Mouse (Mus musculus): ENCODE results near the gene Defb30.

Defb30 gene

DNA sequence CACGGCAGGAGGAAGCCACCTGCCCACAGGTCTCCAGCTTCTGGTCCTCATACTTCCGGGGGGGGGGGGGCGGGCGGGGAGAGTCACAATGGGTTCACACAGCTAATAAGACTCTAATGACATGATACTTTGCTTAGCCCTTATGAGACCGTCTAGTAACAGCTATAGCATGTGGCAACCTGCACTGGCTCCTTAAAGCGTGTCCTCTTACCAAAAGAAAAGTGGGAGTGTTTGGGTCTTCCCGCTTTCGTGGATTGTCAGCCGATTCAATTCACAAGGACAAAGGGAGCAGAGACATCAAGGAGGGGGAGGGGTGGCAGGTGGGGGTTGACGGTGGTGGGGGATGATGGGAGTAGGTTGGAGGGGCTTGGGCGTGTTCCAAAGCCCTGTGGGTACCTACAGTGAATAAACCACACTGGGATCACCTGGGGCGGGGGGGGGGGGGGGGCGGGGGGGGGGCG lies at the start of gene Defb30:
Defb30 (minus strand) TSS at position 51 of the 461 bp plus-strand sequence.
- no peak for DNase-seq

DNA sequence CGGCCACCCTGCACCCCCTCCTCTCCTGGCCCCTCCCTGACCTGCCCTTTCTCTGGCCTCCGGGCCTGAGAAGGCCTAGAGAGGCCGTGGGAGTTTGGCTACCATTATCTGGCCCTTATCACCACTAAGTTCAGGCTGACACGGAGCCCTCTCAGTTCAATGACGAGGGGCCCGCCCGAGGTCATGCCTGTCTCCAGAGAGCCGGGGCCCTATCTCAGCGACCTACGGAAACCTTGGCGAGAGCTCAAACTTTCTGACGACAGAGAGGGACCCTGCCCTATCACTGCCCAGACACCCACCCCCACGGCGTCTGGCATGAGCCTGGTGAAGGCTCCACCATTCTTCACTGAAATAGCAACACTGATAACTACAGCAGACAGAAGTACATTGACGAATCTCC lies 17.9 kb upstream of the Defb30 start:
- DNase-seq = no peak

DNA sequence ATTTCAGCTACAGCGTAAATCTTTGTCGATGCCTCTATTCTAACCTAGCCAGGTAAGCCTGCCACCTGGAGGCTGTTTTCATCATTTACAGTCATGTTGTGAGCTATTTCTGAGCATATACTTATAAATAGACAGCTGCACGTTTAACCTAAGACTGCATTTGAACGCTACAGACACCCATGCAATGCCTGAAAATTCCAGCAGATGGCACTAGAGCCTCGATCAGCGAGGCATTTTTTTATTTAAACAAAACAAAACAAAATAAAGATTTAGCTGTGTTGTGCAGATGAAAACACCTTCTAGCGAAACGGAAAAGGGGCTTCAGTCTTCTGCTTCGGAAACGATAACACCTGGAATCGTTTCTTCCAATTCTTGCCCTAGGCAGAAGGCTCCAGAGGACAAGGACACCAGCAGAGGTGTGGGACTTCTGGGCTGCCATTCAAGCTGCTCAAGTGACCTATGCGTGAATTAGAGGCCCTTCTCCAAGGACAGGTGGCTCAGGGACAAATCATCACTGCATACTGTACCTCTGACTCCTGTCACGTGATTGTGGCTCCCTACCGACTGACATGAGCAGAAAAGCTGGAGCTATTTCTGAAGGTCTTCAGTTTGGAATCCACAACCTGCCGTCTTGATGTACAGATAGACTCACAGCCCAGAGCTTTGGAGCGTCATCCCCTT lies 17.0 kb upstream of the Defb30 start:
- DNase-seq = peak; percentile 66

DNA sequence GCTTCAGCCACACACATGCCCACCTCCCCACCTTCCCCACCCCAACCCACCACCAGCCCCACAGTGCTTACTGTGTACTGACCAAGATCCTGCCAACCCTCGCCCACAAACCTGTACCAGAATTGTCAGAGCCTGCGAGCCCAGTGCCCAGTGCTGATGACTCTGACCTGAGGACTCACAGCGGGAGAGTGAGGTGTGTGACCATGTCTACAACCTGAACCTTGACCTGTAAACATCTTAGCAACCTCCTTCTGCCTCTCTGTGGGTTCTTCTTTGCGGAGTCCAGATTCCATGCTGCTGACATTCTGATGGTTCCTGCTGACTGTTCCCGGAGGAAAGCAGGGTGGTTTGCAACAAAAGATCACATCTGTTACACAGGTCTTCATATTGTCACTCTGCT lies 15.6 kb upstream of the Defb30 start:
- DNase-seq = no peak

DNA sequence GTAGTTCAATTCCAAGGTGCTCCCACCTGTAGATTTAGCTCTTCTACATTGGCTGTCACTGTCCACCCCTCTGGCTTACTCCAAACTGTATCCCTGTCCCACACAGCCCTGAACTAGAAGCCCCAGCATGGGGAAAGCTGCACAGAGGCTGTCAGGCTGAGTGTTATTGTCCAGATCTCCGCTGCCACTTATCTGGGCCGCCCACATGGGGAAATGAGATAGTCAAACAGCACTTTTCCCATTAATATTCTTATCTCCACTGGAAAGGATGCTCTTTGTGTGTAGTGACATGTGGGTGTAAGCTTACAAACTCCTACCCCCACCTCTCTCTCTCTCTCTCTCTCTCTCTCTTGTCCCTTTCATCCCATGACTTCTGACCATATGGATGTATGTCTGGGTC lies 12.4 kb upstream of the Defb30 start:
- no peak for DNase-seq

DNA sequence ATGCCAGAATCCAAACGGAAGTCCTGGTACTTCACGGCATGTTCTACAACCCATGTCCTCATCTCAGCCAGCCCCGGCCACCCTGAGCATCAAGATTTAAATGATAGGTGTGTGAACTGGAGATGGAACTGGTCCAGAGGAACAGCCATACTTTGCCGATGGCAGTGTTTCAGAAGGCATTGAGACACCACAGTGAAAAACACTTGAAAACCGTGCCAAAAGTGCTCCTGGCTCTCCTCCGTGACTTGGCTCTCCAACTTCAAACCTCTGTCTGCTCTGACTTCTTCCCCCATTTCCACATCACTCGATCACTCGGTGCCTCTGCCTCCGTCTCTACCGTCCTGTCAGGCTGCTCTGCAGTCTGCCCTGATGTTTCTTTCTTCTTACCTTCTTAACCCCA lies 10.6 kb upstream of the Defb30 start:
- no peak for DNase-seq

DNA sequence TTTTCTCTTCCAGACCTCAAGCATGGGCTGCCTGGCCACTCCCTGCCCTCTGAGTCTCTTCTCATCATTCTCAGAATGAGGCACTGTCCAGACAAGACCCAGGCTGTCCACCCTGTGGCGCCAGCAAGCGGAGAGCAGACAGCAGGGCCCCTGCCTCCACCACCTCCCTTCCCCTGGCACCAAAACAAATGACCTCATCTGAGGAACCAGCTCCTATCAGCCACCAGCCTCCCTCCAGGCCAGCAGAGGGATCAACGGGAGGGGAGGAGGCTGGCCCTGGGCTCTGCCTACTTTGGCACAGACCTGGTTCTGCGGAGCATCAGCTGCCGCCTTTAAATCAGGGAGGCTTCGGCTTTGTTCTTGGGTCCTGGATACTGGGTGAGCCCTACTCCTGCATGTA lies 5.0 kb upstream of the Defb30 start:
- peak; percentile 23 for DNase-seq

DNA sequence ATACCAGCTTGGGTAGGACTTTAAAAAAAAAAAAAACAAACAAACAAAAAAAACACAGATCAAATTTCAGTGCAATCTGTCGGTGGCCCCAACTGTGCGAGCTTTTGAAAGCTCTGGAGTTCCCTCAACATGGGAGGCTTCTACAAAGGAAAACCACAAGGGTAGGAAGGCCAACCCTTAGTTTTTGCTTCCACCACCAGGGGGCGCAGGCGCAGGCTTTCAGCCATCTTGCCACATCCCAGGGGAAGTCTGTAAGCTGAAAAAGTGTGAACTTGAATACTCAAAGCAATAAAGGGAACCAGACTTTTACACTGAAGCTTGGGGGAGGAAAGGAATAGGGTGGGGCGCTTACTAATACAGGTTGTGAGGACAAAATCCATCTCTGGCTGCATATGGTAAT lies 1.0 kb upstream of the Defb30 start:
- DNase-seq = peak; percentile 36

DNA sequence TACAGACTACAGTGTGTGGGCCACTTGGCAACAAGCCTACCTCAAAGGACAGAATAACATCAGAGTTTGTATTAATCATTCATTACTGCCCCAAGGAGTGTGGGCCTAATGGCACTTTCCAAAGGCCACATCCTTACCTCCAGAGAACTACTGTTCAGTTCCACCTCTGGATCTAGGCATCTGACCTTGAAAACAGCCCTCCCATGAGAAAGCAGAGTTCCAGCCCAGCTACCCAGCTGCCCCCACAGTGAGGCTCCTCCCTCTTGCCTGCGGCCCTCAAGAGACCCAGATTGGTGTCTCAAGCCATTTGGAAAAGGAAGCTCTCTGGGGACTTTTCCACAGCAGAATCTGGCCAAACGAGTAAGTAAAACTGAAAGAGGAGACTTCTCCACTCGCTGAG lies 3.1 kb downstream of the Defb30 start, which contains the start of gene Defb42:
Defb42 (plus strand) TSS at position 301 of the 400 bp plus-strand sequence.
- DNase-seq = peak; percentile 14

DNA sequence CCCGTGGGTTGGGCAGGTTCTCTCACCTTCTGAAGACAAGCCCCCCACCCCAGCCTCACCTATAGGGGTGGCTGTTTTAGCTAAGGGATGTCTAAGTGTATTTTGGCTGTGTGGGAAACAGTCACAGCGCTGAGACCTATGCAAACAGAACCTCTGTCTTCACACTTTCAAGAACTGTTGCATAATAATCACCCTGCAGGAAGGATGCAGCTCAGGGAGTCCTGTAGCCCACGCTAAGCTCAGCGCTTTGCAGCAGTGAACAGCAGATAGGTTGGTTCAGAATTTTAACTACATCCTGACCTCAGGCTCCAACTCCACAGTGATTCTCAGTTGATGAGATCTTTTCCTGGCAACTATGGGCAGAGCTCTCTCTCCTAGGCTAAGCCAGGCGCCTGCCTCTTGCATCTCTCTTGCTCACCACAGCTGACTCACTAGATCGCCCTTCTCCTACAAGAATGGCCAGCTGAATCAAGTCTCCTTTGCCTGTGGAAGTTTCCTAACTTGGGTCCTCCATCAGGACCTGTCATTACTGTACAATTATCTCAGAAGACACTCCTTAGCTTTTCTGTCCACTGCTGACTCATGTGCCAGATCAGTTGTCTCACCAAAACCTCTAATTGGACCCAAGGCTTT lies 29.1 kb downstream of the Defb30 start:
- no peak for DNase-seq

DNA sequence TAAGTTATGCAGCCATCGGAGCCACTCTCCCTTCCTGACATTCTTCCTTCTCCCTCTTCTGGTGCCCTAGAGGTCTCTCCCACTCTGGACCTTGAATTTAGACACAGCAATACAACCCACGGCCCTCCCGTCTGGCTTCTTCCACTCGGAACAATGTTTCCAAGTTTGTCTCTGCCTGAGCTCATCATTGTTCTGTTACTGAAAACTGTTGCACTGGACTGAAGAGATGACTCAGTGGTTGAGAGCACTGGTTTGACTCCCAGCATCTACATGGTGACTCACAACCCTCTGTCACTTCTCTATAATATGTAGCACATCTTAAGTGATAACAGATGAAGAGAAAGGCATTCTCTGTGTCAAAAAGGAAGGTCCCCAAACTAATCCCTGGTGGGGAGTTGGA lies 35.1 kb downstream of the Defb30 start:
- DNase-seq = no peak

DNA sequence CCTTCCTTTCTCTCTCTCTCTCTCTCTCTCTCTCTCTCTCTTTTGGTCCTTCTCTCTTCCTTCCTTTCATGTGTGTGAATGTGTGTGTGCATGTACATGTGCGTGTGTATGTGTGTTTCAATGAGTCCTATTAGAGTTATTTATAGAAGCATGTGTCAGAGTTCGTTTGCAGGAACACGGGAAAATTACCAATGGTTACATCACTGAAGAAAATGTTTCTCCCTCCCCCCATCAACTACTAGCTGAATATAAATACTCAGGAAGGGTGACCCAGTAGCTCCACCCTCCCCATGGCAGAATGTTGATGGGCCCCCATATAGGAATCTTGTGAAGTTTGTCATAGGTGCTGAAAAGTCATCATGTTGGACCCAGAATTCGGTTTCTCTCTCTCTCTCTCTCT lies 36.7 kb downstream of the Defb30 start:
- DNase-seq = no peak

DNA sequence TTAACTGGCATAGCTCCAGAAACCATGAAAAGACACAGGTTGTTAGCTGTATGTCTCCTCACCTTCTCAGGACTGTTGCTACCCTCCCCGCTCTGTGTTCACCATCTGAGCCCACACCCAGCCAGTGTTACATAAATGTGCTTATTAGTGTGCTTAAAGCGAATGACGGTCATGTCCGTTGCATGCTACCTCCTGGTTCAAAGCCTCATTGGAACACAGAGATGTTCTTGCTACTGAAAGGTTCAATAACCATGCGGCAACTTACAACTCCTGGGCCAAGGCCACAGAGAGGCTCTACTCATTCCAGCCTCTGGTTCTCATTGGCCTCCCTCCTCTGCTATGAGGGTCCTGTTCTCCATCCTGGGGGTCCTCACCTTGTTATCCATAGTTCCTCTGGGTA lies 38.3 kb downstream of the Defb30 start, which contains the start of gene Defb43:
Defb43 (plus strand) TSS at position 301 of the 400 bp plus-strand sequence.
- DNase-seq = no peak

DNA sequence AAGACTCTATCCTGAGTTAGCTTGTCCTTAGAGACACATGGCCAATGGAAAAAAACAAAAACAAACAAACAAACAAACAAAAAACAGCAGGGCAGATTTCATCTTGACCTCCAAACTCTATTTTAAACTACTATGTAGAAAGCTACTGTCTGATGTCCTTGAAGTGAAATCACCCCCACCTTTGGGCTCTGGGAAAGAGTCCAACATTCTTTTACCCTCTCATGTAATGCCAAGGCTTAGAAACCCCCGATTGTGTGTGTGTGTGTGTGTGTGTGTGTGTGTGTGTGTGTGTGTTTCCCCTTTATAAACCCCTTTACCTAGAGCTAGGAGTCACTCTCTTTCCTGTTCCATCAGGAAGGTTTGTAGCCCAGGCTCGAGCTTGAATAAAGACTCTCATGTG lies 47.2 kb downstream of the Defb30 start:
- peak; percentile 5 for DNase-seq

DNA sequence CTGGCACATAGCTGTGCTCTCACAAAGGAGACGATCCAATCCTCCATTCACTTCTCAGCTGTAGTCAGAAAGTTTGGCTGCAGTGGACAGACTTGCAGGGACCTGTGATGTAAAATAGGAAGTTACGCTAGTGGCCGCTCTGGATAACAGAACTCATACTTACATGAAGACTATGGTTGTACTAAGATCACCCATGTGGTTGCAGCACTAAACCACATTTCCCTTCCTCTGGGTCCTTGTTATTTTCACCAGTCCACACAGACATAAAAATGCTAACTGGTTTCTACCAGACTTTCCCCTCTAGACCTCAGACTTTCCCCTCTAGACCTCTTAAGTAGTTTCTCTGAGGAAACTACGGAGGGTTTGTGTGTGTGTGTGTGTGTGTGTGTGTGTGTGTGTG lies 50.8 kb downstream of the Defb30 start:
- DNase-seq = no peak

DNA sequence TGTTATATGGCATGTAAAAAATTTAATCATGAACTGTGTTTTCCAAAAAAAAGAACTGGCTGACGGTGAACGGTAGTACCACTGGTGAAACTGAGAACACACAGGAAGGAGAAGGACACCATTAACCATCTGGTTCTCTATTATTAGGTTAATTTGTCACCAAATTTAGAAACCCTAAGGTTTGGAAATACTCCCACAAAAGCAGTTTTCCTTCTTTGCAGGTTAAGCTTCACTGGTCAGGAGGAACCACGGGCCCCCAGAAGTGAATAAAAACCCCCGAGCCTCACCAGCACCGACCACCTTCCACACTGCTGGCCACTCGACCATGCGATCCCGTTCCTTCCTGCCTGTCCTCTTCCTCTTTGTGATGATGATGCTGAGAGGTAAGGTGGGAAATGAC lies 52.0 kb downstream of the Defb30 start, which contains the start of gene Defb47:
Defb47 (plus strand) TSS at position 301 of the 400 bp plus-strand sequence.
- no peak for DNase-seq

DNA sequence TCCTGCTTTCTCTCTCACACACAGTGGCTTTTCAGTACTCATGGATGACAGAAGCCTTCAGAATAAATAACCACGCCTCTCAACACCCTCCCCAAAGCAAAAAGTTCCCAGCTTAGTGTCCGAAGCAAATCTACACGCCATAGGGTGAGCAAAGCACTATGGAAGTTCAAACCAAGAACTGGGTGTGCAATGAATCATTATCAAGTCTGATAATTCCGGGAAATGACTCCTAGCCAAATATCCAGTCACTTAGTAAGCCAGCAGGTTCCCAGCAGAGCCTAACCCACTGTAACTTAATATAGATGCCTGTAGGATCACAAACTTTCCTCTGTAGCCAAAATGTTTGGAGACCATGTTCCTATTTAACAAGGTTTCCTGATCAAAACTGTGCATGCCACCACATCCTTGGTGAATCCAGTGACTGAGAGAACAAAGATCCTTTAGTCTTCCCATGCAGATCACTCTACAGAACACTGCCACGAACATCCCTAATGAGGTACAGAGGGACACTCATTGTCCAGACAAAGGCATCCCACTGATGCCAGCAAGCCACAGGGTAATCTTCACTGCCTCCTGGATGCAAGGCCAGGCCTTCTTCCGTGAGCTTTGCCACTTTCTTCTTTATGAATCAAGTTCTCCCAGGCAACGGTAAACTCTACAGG lies 57.8 kb downstream of the Defb30 start:
- DNase-seq = no peak

DNA sequence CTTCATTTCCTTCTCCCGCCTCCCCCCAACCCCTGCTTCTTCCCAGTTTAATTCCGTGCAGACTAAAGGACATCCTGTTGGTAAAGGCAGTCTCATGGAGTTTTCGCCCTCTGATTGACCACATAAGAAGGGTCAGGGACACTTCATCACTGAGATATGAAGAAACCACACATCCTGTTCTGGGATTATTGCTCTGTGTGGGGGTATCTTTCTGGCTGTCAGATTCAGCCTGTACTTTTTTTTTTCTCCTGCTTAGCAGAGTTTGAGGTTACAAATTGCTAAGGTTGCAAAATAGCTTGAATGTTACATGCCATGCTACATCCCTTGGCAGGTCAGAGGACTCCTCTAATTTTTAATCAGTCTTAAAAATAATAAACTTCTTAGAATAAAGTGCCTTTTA lies 58.5 kb downstream of the Defb30 start:
- DNase-seq = no peak

DNA sequence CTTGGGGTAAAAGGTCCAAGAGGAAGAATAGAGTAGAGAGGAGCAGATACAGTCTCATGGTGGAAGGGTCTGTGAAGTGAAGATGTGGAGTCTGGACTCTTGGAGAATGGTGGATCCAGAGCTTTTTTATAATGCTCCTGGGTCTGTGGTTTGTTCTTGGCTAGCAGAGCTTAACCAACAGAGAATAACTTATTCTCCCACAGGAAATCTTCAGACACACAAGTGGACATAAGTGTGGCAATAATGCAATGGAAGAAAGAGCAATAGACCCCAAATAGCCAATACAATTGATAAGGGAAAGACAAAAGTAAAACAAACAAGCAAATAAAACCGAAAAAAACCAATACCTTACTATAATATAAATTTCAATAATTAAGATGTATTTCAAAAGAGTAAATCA lies 65.3 kb downstream of the Defb30 start, which contains the start of gene Defb48:
Defb48 (minus strand) TSS at position 101 of the 400 bp plus-strand sequence.
- no peak for DNase-seq

All from kidney, postnatal 14 days (tissue).